Mouse (Mus musculus) megakaryocyte, embryonic 14.5 days (primary cell): ENCODE measurements around the gene Klk7.

Experiments
- FLI1 ChIP-seq: IDR thresholded peaks from 2 replicates; pipeline ENCODE4 v1.6.1; 2012; ENCODE audit warnings: low read length, inconsistent platforms, mixed read lengths
- GATA1 ChIP-seq: IDR thresholded peaks from 3 replicates; pipeline ENCODE4 v1.6.1; 2012; ENCODE audit warnings: mixed read lengths, low read length, inconsistent platforms, borderline replicate concordance

DNA sequence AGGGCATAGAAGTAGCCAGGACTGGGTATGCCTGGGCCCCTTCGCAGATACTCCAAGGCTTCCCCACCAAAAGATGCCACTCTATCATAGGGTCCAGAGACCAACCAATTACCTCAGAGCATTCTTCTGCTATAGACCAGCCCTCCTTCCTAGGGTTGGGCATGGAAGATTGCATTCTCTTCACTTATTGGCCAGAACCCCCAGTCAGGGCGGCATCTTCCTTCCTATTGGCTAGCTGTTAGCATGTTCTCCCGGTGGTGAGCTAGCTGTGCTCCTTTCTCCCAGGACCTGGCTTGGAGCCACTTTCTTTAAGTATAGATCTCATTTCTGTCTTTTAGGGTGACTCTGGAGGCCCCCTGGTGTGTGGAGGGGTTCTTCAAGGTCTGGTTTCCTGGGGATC is 38.2 kb upstream of the Klk7 start:
- TF ChIP-seq GATA1 (no peak), FLI1 (no peak)
